Mouse (Mus musculus): ENCODE data around the gene Gm6588.

DNA sequence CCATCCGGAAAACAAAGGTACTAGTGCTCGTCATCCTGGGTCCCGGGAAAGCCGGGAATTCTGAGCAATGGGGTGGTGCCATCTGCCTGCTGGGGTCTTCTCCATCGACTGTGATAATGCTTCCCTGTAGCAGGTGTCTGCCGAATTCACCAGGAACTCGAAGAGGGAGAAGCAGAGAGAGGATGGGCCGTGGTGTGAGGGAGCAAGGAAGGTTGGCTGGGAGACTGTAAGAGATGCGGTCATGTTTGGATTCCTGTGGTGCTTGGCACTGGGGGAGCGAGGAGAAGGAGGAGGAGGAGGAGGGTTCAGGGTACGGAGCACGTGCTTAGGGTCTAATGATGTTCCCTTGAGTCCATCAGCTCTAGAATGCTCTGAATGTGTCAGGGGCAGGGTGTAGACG lies 33.3 kb downstream of the Gm6588 start:
- TF ChIP-seq JUND (IDR thresholded peaks at IDR 0.05; ENCODE audit: low read depth, low read length) (no peak), ZC3H11A (IDR thresholded peaks at IDR 0.05; ENCODE audit: low read depth, low read length) (no peak), MYC (IDR thresholded peaks at IDR 0.05; ENCODE audit: low read depth, low read length) (no peak), POLR2A (IDR thresholded peaks at IDR 0.05; ENCODE audit: control insufficient read depth in 1 of 2, insufficient read depth in 1 of 2, low read depth in 1 of 2, low read length in 2 of 2, poor library complexity in 1 of 2) (no peak), ZKSCAN1 (IDR thresholded peaks at IDR 0.05; ENCODE audit: low read depth, low read length) (no peak), E2F4 (IDR thresholded peaks at IDR 0.05; ENCODE audit: borderline replicate concordance, low read depth, low read length) (no peak), RAD21 (IDR thresholded peaks at IDR 0.05; ENCODE audit: low read depth, low read length) (no peak), TCF12 (IDR thresholded peaks at IDR 0.05; ENCODE audit: low read depth, low read length) (no peak), HCFC1 (IDR thresholded peaks at IDR 0.05; ENCODE audit: low read depth, low read length) (no peak), CTCF (IDR thresholded peaks at IDR 0.05 in 2 of 3, conservative IDR thresholded peaks at IDR 0.05 in 1 of 3; ENCODE audit: control insufficient read depth in 1 of 3, insufficient read depth in 1 of 3, low read depth in 2 of 3, low read length in 3 of 3, poor library complexity in 1 of 3, severe bottlenecking in 1 of 3) (no peak), ZNF384 (IDR thresholded peaks at IDR 0.05; ENCODE audit: low read depth, low read length) (no peak), USF1 (IDR thresholded peaks at IDR 0.05; ENCODE audit: low read depth, low read length) (no peak), CHD1 (IDR thresholded peaks at IDR 0.05; ENCODE audit: low read depth, low read length) (no peak)
